Mouse (Mus musculus) lung, postnatal 14 days (tissue): ENCODE measurements around the gene Ninj2.

Source experiments
- DNase-seq: peaks from one replicate; pipeline ENCODE4 v3.0.0; 2021

Gene Ninj2

GRCm38 (mm10) chr6:120145439-120145838 lies 52.3 kb downstream of the Ninj2 start:
- DNase-seq = peak; percentile 45

DNA sequence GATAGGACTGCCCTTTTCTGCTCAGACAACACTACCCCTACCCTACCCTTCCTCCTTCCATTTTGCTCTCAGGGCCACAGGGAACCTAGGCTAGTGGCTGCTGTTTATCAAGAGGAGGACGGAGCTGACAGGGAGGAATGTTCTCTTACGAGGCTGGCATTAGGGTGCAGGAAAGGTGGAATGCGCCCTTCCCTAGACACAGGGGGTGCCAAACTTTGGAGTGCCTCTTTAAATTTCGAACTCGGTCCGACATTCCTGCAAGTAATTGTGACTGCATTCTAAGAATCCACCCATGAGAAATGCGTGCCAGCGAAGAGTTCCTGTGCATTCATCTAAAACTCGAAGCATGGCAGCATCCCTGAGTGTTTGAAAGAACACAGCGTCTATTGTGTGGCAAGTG lies 53.5 kb downstream of the Ninj2 start:
- peak; percentile 64 for DNase-seq

DNA sequence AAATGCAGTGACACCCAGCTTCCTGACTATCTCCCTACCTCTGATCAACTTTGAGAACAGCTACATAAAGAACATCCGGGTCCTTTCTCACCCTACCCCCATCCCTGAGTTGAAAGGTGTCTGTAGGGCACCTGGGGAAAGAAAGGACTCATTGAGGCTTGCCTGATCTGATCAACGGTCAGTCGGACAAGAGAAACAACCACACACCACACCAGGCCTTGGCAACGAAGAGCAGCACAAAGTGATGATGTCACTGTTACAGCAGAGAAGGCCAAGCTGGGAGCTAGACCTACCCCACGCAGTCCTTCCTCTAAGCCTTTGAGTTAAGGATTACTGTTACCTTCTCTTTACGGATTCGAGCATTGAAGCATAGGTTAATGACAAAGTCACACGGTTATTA lies 54.3 kb downstream of the Ninj2 start:
- no peak for DNase-seq

DNA sequence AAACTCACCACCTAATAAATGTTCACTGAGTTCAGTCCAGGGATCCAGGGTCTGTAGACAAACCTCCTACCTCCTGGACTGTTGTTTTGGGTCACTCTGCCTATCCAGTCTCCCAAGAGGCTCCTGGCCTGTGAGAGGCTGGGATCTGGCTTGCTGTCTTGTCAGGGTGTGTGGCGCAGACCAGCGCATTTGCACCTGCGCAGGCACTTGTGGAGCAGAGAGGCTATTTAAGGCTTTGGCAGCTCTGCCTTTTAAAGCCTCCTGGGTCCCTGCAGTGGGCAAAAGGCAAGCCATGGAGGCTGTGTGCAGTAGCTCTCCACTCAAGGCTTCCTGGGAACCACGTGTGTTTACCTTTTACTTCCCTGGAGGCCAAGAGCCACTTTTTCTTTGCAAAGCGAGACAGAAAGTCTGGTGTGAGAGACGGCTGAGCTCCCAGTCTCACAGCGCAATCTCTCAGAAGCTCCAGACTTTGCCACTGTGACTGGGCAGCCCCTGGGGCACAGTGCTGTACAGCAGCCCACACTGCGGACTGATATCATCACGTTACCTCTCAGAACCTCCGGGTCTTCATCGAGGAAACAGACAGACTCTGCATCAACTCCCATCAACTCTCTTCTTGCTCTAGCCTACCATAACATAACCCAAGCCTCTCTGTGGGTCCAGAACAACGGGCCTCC lies 55.7 kb downstream of the Ninj2 start:
- peak; percentile 40 for DNase-seq

DNA sequence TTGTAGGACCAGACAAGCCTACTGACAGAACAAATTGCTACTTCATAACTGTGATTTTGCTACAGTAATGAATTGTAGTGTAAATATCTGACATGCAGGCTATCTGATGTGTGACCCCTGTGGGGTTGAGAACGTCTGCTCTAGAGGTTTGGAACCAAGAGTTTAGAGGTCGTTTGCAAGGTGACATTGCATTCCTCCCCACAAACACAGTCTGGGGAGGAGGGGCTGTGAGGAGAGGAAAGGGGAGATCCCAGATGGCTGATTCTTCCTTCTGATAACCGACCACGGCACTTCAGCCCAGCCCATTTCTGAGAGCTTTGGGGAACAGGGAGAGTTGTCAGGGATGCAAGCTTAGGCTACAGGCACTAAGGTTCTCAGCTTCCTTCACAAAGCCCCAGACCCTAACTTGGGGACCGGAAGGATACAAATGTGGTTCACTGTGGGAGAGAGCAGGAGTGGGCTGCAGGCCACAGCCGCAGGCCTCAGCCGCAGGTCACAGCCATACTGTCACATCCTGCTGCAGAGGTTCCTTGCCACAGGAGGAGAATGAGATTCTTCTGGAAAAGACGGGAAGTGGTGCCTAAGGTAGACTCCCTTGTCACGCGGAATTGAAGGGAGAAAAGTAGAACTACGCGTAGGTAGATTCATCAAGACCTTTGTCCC lies 56.4 kb downstream of the Ninj2 start:
- DNase-seq = no peak

DNA sequence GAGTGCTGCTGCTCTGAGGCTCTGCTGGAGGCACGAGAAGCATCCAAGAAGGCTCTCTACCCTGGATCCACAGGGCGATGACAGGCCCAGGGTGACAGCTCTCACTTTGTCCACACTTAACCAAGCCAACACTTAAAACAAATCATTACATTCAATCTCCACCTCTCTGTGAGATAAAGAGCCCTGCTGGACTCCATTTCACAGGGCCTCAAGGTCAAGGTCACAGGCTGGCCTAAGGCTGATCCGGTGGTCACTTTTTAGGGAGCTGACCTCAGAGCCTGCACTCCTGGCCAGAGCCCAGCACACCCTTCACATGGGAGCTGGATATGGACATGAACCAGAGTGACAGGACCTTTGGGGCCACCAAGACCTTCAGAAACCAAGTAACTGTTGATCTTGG lies 57.1 kb downstream of the Ninj2 start:
- DNase-seq = no peak

DNA sequence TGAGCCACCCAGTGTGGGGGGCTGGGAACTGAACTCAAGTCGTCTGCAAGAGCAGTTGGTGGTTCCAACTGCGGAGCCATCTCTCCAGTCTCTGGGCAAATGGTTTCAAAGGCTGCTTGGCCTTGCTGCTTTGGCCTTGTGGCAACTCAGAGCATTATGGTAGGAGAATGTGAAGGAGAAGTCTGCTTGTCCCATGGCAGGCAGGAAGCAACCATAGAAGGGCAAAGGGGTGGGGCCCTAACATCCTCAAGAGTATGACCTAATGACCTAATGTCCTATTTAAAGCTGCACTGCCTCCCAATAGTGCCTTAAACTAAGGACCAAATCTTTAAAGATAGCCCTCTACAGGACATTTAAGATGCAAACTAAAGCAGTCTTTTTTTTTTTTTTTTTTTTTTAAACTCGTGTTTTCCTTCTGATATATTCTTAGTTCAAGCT lies 58.5 kb downstream of the Ninj2 start:
- no peak for DNase-seq

GRCm38 (mm10) chr6:120152739-120153696 lies 59.9 kb downstream of the Ninj2 start:
- no peak for DNase-seq

DNA sequence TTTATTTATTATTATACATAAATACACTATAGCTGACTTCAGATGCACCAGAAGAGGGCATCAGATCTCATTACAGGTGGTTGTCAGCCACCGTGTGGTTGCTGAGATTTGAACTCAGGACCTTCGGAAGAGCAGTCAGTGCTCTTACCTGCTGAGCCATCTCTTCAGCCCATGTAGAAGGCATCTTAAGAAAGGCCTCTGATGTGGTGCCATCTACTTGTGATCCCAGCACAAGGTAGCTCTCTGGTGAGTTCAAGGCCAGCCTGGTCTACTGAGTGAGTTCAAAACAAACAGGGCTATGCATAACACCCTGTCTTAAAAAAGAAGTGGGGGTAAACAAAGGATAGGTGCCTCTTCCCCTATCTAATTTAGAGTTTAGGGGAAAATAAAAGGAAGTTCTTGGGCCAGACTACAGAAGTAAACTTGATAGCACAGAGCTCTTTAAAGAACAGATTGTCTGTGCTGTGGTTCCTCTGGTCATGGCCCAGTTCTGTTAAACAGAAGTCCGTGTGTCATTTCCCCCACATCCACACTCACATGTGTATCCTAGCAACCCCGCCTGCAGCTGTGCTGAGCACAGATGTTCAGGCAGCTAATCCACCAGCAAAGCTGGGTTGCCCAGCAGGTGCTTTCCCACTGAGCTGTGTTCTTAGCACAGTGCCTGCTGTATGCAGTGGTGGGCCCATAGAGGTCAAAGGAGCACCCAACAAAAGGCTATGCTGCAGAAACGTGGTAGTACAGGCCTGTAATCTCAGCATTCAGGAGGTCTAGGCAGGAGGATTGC lies 61.6 kb downstream of the Ninj2 start:
- DNase-seq = no peak

GRCm38 (mm10) chr6:120155510-120155909 lies 62.4 kb downstream of the Ninj2 start:
- DNase-seq = no peak

- DNase-seq = no peak
Observed at GRCm38 (mm10) chr6:120157479-120157878, 64.3 kb downstream of the Ninj2 start.

GRCm38 (mm10) chr6:120159133-120159901 lies 66.2 kb downstream of the Ninj2 start:
- peak; percentile 58 for DNase-seq

GRCm38 (mm10) chr6:120162928-120163327 lies 69.8 kb downstream of the Ninj2 start:
- DNase-seq = no peak

- no peak for DNase-seq
Observed at GRCm38 (mm10) chr6:120164765-120165164, 71.6 kb downstream of the Ninj2 start.

GRCm38 (mm10) chr6:120167574-120167973 lies 74.4 kb downstream of the Ninj2 start:
- DNase-seq = no peak

DNA sequence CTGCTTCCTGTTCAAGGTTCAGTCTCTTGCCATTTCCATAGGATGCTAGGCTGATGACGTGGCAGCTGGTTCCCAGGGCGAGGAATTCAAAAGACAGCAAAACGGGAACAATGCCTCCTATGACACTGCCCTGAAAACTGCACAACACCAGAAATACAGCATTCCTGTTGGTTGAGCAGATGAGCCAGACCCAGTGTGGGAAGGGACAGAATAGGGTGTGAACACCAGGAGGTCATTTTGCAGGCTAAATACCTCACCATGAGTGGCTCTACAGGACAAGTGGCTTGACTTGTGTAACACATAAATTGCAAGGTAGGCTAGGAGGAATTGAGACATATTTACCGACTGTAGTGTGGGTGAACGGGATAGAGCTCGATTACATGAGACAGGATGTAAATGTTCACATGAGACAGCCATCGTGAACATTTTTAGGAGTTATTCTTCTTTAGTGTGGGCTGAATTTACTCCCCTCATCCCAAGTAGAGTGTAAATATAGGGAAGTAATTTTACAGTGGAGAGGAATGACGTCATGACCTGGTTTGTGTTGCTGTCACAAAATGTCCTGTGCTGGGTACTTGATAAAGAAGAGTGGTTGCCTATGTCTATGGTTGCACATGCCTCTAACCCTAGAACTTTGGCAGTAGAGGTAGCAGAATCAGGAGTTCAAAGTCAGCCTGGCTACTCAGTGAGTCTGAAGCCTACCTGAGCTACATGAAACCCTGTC lies 79.3 kb downstream of the Ninj2 start:
- DNase-seq = peak; percentile 46

DNA sequence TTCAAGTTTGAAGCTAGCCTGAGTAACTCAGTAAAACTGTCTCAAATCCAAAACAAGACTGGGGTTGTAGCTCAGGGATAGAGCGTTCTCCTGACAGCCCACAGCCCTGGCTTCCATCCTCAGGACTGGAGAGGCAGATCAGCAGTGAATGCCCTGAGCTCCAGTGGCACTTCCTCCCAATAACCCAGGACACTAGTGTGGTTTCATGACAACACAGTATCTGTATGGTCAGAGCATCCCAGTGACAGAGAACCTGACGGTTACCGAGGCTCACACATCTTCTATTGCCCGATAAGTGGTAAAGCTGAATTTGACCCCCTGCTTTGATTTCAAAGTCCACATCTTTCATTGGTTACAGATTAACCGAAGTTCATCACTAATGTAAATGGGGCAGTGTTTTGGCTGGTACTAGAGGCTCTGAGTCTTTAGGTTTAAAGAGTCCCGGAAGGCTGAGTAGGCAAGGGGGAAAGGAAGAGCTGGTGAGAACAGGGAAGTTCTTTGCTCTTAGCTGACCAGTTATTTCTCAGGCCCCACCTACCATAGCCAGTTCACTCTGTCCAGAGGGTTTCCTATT lies 81.0 kb downstream of the Ninj2 start:
- no peak for DNase-seq

- DNase-seq = no peak
Observed at GRCm38 (mm10) chr6:120174602-120175115, 81.5 kb downstream of the Ninj2 start.

- no peak for DNase-seq
Observed at GRCm38 (mm10) chr6:120175650-120176049, 82.5 kb downstream of the Ninj2 start.

GRCm38 (mm10) chr6:120179044-120179755 lies 86.0 kb downstream of the Ninj2 start:
- no peak for DNase-seq
